Mouse (Mus musculus) thymus, adult 2 months (tissue): ENCODE measurements around the gene March7. TPM values are rescaled to one million over a fixed set of nuclear protein-coding genes. Genes with fewer than 3 reads are reported as not detected.
A peak's percentile ranks its signal among the peaks of the same experiment; 100 is the strongest.

ENCODE experiments used
- DNase-seq: peaks from one replicate; pipeline ENCODE4 v3.0.0; 2021
- H3K27ac ChIP-seq: fragments of 200-500 bp; 2 replicates; pipeline ENCODE4 v1.5.1; 2012; ENCODE audit warnings: low read length, control low read depth; ENCODE audit not compliant: control insufficient read depth, insufficient read depth
- H3K27me3 ChIP-seq: fragments of 200-500 bp; 2 replicates; pipeline ENCODE4 v1.6.1; 2012; ENCODE audit warnings: mild to moderate bottlenecking, low read length, moderate library complexity, mixed read lengths; ENCODE audit not compliant: control insufficient read depth, insufficient read depth
- H3K36me3 ChIP-seq: fragments of 200-500 bp; 2 replicates; pipeline ENCODE4 v1.6.1; 2012; ENCODE audit warnings: mild to moderate bottlenecking, low read length, moderate library complexity; ENCODE audit not compliant: control insufficient read depth, insufficient read depth
- H3K4me1 ChIP-seq: fragments of 200-500 bp; replicated peaks from 2 replicates; pipeline ENCODE4 v1.6.1; 2012; ENCODE audit warnings: low read length; ENCODE audit not compliant: control insufficient read depth, insufficient read depth
- H3K4me3 ChIP-seq: fragments of 200-500 bp; 2 replicates; pipeline ENCODE4 v1.5.1; 2012; ENCODE audit warnings: mild to moderate bottlenecking, low read length, control low read depth, moderate library complexity; ENCODE audit not compliant: control insufficient read depth, insufficient read depth
- CTCF ChIP-seq: fragments of 200-500 bp; IDR thresholded peaks from 2 replicates; pipeline ENCODE4 v1.5.1; 2012; ENCODE audit warnings: mild to moderate bottlenecking, control low read depth, low read length, moderate library complexity, borderline replicate concordance; ENCODE audit not compliant: control insufficient read depth, poor library complexity, insufficient read depth; ENCODE audit errors: extremely low read depth
- POLR2A ChIP-seq: fragments of 200-500 bp; IDR thresholded peaks from 2 replicates; pipeline ENCODE4 v1.6.1; 2012; ENCODE audit warnings: mild to moderate bottlenecking, low read length, control low read depth, moderate library complexity; ENCODE audit not compliant: control insufficient read depth, poor library complexity, insufficient read depth; ENCODE audit errors: extremely low read depth
- WGBS: fragments of 180-500 bp; shearing (Covaris S2); methylation state at CpG from one replicate; pipeline ENCODE4 v1.1.7; 2018; 5-methylcytosine and 5-hydroxymethylcytosine counted together
- polyA plus RNA-seq: library from polyadenylated mRNA; depleted of rRNA; stranded (reverse); fragments of >200 nt; gene quantifications from 2 replicates; pipeline ENCODE4 v1.2.3, GENCODE M21; 2012

Gene March7
- polyA plus RNA-seq, 1 experiment = 23.3 TPM

DNA sequence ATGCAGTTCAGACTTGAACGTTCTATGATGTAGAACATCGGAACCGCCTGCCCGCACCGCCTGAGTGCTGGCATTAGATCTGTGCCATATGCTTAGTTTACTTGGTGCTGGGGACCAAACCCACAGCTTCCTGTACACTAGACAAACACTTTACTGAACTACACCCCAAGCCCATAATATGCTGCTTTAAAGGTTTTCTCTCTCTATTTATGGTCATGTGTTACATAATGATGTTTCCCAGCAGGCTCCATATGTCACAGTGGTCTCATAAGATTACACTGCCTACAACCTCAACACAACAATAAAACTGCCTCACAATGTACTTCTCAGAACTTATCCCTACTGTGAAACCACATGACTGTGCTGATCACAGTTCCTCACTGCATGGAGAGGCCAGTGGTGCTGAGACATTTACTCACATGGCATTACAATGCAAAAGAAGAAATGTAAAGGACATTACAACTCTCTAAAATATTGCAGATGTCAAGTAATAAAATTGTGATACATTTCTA, 9.6 kb upstream of the March7 start:
- WGBS = 87% methylated on average over 5 of the region's 5 CpGs

GRCm38 (mm10) chr2:60200667-60201066, 9.0 kb upstream of the March7 start:
- H3K27me3 ChIP-seq = no peaks in the 10 kb centered on the region
- DNase-seq = peak; percentile 69
- no peak overlapping the region for H3K27ac ChIP-seq
- WGBS = 83% methylated on average over 8 of the region's 8 CpGs
- H3K4me1 ChIP-seq = no peaks in the 10 kb centered on the region
- no peak overlapping the region for H3K4me3 ChIP-seq
- H3K36me3 ChIP-seq = peaks cover 5% of the 10 kb centered on the region; the same call in 1 of the 2 replicates
- TF ChIP-seq CTCF = peak; percentile 80; the same call in 1 of the 2 replicates
- no peak for TF ChIP-seq POLR2A

More for the DNA sequence above, 9.6 kb upstream of the March7 start:
- TF ChIP-seq POLR2A = no peak
- Histone ChIP-seq H3K4me1 (no peaks in the 10 kb centered on the region), H3K27ac (no peak overlapping the region), H3K4me3 (no peak overlapping the region), H3K27me3 (no peaks in the 10 kb centered on the region), H3K36me3 (peaks cover 4% of the 10 kb centered on the region; the same call in 1 of the 2 replicates)
- DNase-seq = no peak

- Histone ChIP-seq H3K4me3 (no peak overlapping the region), H3K36me3 (peaks cover 11% of the 10 kb centered on the region; the same call in 1 of the 2 replicates), H3K27ac (no peak overlapping the region), H3K4me1 (peaks cover 4% of the 10 kb centered on the region; the same call in 1 of the 2 replicates), H3K27me3 (no peaks in the 10 kb centered on the region)
- 67% methylated on average over 8 of the region's 8 CpGs for WGBS
- no peak for DNase-seq
- no peak for TF ChIP-seq POLR2A
- TF ChIP-seq CTCF = no peak
Observed at GRCm38 (mm10) chr2:60202900-60203530, 6.7 kb upstream of the March7 start.

- WGBS = 96% methylated on average over 4 of the region's 4 CpGs
- DNase-seq = no peak
- no peak for TF ChIP-seq CTCF
- no peak for TF ChIP-seq POLR2A
Observed at GRCm38 (mm10) chr2:60203733-60204132, 6.0 kb upstream of the March7 start.

GRCm38 (mm10) chr2:60204162-60204561, 5.5 kb upstream of the March7 start:
- no peak overlapping the region for H3K4me3 ChIP-seq
- peaks cover 4% of the 10 kb centered on the region; the same call in 1 of the 2 replicates for H3K4me1 ChIP-seq
- WGBS = 55% methylated on average over 6 of the region's 6 CpGs

More at GRCm38 (mm10) chr2:60203733-60204132, 6.0 kb upstream of the March7 start:
- H3K4me3 ChIP-seq = no peak overlapping the region
- peaks cover 11% of the 10 kb centered on the region; the same call in 1 of the 2 replicates for H3K36me3 ChIP-seq
- no peaks in the 10 kb centered on the region for H3K27me3 ChIP-seq
- no peak overlapping the region for H3K27ac ChIP-seq
- H3K4me1 ChIP-seq = peaks cover 4% of the 10 kb centered on the region; the same call in 1 of the 2 replicates

DNA sequence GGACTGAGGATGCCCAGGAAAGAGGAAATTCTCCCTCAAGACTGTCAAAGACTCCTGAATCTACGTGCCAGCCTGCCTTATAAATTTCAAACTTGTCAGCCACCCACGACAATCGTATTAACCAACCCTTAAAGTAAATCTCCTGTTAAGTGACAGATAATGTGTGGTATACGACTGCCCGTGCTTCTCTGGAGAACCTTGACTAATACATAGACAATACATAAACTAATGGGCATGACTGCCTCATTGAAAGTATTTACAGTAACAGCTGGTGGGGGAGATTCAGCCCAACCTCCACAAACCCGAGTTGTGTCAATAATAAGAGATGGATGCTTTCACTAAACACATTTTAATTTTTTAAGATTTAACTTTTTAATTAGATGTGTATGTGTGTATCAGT, 3.9 kb upstream of the March7 start:
- TF ChIP-seq CTCF (no peak), POLR2A (no peak)
- no peak for DNase-seq
- Histone ChIP-seq H3K4me3 (no peak overlapping the region), H3K4me1 (peaks cover 4% of the 10 kb centered on the region; the same call in 1 of the 2 replicates), H3K27me3 (no peaks in the 10 kb centered on the region), H3K36me3 (peaks cover 11% of the 10 kb centered on the region; the same call in 1 of the 2 replicates), H3K27ac (no peak overlapping the region)
- 98% methylated on average over 6 of the region's 6 CpGs for WGBS

More at GRCm38 (mm10) chr2:60204162-60204561, 5.5 kb upstream of the March7 start:
- peaks cover 11% of the 10 kb centered on the region; the same call in 1 of the 2 replicates for H3K36me3 ChIP-seq
- DNase-seq = no peak
- no peak overlapping the region for H3K27ac ChIP-seq
- TF ChIP-seq CTCF = no peak
- TF ChIP-seq POLR2A = no peak
- H3K27me3 ChIP-seq = no peaks in the 10 kb centered on the region

- Histone ChIP-seq H3K4me3 (peak overlapping the region; percentile 68), H3K4me1 (peaks cover 7% of the 10 kb centered on the region), H3K36me3 (peaks cover 11% of the 10 kb centered on the region; the same call in 1 of the 2 replicates), H3K27ac (peak overlapping the region; percentile 14; the same call in 1 of the 2 replicates), H3K27me3 (no peaks in the 10 kb centered on the region)
- under 1% methylated on average over 35 of the region's 35 CpGs for WGBS
- peak; percentile 60 for DNase-seq
- TF ChIP-seq POLR2A (no peak), CTCF (no peak)
Observed at GRCm38 (mm10) chr2:60209122-60209611, 520 bp upstream of the March7 start.
